Mouse (Mus musculus): ENCODE data around the gene Calm2.

The Calm2 gene

GRCm38 (mm10) chr17:87397088-87397487, 49.6 kb downstream of the Calm2 start:
- no peak for DNase-seq (ENCODE audit: low read depth)

- no peak for DNase-seq (ENCODE audit: low read depth)
Measured at GRCm38 (mm10) chr17:87391242-87391641, 55.5 kb downstream of the Calm2 start.

GRCm38 (mm10) chr17:87387068-87387467, 59.7 kb downstream of the Calm2 start:
- DNase-seq (ENCODE audit: low read depth) = no peak

GRCm38 (mm10) chr17:87385835-87386234, 60.9 kb downstream of the Calm2 start:
- no peak for DNase-seq (ENCODE audit: low read depth)

All from c-Kit-positive CD71-positive TER-119-negative erythroid progenitor cells, embryonic 14.5 days (primary cell).